Mouse (Mus musculus) hematopoietic stem cell, adult 5-6 weeks (primary cell): ENCODE measurements around the gene Spag9. TPM values are rescaled to one million over a fixed set of nuclear protein-coding genes. Genes with fewer than 3 reads are reported as not detected.
A peak's percentile ranks its signal among the peaks of the same experiment; 100 is the strongest.
"Not testable (repeated sequence)": the region's sequence is repeated elsewhere in the genome, so short reads cannot be mapped to it uniquely, and the experiment has no call there.

Experiments used
- ATAC-seq, 2 experiments: fragments of 125-278 bp in 1 of 2; replicated peaks in 1 of 2; 2 replicates each; pipeline ENCODE4 v1.8.0; 2016 to 2017; ENCODE audit warnings: inconsistent platforms in 2 of 2, mild to moderate bottlenecking in 2 of 2, moderate number of reproducible peaks in 2 of 2, low read depth in 1 of 2, moderate TSS enrichment in 1 of 2; ENCODE audit not compliant: low FRiP score in 2 of 2, poor library complexity in 2 of 2, severe bottlenecking in 2 of 2, insufficient read depth in 1 of 2, low TSS enrichment in 1 of 2
- total RNA-seq: library from RNA; stranded (forward); fragments of 172-1452, 232-1000 nt; gene quantifications from 2 replicates; pipeline ENCODE4 v1.2.3, GENCODE M21; 2017

Spag9 gene
- total RNA-seq, 1 experiment from 2014 or later = 106 TPM

DNA sequence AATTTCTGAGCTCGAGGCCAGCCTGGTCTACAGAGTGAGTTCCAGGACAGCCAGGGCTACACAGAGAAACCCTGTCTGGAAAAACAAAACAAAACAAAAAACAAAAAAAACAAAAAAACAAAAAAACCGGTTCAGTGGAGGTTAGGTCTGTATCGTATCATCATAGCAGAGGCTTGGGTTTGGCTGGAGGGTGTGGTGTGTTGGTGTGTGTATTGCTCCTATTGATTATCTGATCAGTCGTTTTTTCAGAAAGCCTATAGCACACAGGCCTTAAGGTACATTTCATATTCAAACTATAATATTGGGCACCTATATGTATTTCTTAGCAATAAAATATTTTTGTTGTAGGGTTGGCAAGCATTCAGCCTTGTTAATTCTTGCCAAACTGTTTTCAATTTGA lies 36.2 kb downstream of the Spag9 start:
- no peak for ATAC-seq

GRCm38 (mm10) chr11:94032971-94033370 lies 37.1 kb downstream of the Spag9 start:
- ATAC-seq = no peak

DNA sequence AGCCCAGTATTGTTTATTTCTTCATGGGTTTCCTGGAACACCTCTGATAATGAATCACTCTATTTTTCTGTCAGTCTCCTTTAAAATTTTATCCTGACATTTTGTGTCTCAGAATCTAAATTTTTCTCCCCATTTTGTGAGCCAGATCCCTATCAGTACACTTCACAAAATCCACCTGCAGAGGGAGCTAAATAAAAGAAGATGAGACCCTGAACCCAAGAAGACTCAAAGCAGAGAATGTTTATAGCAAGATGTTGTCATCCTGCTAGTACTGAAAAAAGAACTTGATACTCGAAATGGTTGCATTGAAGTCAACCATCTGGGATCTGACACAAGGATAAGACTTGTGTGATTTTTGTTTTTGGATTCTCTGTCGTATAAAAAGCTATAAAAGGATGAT lies 40.1 kb downstream of the Spag9 start:
- 0 out of 4 replicates have a peak, but pooled peaks of 1 of the 2 experiments have one; percentile 32 for ATAC-seq

DNA sequence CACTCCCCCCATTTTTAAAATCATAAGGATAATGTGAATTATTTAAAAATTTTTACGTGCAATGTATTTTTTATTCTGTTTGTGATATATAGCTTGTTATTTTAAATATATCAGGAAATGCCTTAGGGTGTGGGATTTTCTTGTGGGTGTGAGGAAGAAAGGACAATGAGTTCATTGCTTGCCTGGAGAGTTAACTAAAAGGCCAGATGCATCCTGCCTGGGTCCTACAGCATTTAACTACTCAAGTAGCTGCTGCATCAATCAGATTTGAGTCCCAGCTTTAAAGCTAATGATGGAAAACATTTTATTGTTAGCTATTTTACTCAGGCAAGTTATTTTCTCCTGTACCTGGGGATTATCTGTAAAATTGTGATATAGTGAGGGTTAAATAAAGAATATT lies 45.6 kb downstream of the Spag9 start:
- ATAC-seq = no peak

DNA sequence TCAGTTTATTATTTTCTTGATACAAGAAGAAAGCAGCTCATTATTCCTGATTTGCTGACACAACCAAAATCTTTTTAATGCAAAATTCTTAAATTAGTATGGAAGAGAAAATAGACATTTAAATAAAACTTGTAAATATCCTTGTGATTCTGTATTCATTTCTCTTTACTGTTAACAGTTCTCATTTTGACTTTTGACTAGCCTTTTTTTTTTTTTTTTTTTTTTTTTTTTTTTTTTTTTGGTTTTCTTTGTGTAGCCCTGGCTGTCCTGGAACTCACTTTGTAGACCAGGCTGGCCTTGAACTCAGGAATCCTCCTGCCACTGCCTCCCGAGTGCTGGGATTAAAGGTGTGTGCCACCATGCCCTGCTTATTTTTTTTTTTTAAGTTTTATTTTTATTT lies 46.4 kb downstream of the Spag9 start:
- not testable (repeated sequence) for ATAC-seq

- ATAC-seq = peak; percentile 80
Observed at GRCm38 (mm10) chr11:94043998-94044985, 48.4 kb downstream of the Spag9 start.

- ATAC-seq = no peak
Observed at GRCm38 (mm10) chr11:94045016-94045415, 49.1 kb downstream of the Spag9 start.

- no peak for ATAC-seq
Observed at GRCm38 (mm10) chr11:94047288-94047687, 51.4 kb downstream of the Spag9 start.

GRCm38 (mm10) chr11:94054176-94054575 lies 58.3 kb downstream of the Spag9 start:
- ATAC-seq = no peak

DNA sequence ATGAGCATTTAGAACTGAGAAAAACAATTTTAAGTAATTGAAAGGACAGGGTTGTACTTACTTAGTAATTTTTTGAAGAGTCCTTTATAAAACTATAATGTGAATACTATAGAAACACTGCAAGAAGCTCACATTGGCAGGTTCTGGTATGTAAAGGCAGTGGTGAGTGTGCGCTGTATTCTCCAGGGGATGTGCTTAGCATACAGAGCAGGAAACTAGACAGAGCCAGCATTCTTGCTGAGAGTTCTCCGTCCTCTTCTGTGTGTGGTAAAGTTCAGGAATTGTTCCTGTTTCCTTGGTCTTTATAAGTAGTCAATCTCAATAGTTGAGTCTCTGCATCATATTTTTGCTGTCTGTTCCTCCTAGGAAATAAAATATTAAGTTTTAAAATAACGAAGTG lies 59.0 kb downstream of the Spag9 start:
- ATAC-seq = no peak

DNA sequence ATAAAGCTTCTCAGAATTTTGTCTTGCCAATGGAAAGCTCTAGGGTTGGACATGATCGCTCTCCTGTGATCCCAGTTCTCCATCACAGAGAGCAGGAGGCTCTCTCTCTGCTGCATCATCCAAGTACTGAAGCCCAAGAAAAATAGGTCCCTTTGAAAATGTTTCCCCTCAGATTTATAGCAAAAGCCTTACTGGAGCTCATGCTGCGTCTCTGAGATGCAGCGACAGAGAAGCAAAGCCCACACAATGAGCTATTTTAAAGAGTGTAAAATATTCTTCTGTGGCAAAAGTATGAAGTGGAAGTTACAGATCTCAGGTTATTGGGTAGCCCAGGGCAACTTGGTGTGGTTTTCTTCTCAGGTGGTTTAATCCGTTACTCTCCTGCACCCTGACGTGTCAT lies 68.0 kb downstream of the Spag9 start:
- ATAC-seq = no peak

DNA sequence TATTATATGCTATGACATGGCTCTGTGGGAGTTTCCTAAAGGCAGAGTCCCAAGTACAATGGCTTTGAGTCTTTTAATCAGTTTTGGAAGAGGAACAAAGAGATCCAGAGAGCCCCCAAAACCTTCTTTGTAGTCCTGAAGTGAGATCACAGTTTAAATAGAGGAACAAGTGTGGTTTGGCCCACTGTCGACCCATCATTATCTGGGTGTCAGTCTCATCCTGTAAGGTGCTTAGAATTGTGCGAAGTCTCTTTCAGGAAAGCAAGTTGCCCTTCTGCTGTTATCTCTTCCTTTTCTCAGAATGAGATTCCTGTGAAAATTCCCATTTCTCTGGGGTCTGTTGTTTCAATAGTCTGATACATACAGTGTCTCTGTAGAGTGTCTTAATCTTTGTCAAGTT lies 74.6 kb downstream of the Spag9 start:
- no peak for ATAC-seq

- ATAC-seq = no peak
Observed at GRCm38 (mm10) chr11:94073283-94073682, 77.4 kb downstream of the Spag9 start.

- peak; percentile 56 to 59; a peak in 2 of 4 replicates for ATAC-seq
Observed at GRCm38 (mm10) chr11:94086966-94087365, 91.1 kb downstream of the Spag9 start.

- no peak for ATAC-seq
Observed at GRCm38 (mm10) chr11:94090496-94090895, 94.6 kb downstream of the Spag9 start.

GRCm38 (mm10) chr11:94097489-94097888 lies 101.6 kb downstream of the Spag9 start:
- no peak for ATAC-seq

- ATAC-seq = no peak
Observed at GRCm38 (mm10) chr11:94098840-94099239, 102.9 kb downstream of the Spag9 start.

DNA sequence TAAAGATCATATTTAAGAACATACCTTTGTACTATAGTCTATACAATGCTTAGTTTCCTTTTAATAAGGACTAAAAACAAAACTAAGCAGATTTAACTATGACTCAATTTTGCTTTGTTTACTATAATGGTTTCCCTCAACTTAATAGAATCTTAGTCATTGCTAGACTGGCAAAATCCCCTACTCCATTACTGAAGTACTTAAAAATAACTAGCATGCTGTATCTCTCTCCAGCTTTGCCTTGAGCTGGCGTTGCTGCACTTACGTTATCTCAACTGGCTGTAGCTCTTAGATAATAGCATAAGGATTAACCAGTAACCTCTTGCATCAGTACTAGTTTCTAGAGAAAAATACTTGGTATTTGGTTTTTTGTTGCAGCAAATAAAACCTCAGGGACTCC lies 117.9 kb downstream of the Spag9 start:
- no peak for ATAC-seq

DNA sequence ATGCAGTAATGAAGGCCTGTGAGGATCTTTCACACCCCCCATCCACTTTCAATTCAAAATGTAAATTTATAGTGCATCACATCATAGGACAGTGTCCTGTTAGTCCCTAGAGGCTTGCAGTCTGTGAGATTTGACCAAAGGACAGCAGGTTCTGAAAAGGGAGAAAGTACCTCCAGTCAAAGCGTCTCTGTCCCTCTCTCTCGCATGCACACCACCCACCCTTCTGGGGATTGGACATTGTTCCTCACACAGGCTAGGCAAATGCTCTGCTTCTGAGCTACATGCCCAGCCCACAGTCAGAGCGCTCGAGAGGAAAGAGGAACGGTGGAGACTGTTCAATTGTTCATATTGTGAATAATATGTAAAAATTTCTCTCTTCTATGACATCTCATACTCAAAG lies 119.5 kb downstream of the Spag9 start:
- no peak for ATAC-seq
